Mouse (Mus musculus) lung, embryonic 14.5 days (tissue): ENCODE data around the gene Mamld1. TPM values are rescaled to one million over a fixed set of nuclear protein-coding genes. Genes with fewer than 3 reads are reported as not detected.

Experiments used
- ATAC-seq: fragments of 200-750 bp; cut with Nextera tagmentation; 2 replicates; pipeline ENCODE4 v1.8.0; 2017; ENCODE audit warnings: mild to moderate bottlenecking, moderate TSS enrichment, moderate library complexity; ENCODE audit not compliant: insufficient read depth
- DNase-seq: peaks from one replicate; pipeline ENCODE4 v3.0.0-alpha.2; 2015
- H3K27ac ChIP-seq: fragments of 300-500 bp; sonication (generic); 2 replicates; pipeline ENCODE4 v1.5.1; 2014; ENCODE audit warnings: low read depth, mild to moderate bottlenecking, moderate library complexity
- H3K27me3 ChIP-seq: fragments of 300-500 bp; sonication (generic); 2 replicates; pipeline ENCODE4 v1.6.1; 2014; ENCODE audit warnings: low read length, control low read depth; ENCODE audit not compliant: insufficient read depth
- H3K36me3 ChIP-seq: fragments of 300-500 bp; sonication (generic); 2 replicates; pipeline ENCODE4 v1.6.1; 2014; ENCODE audit warnings: control low read depth; ENCODE audit not compliant: insufficient read depth
- H3K4me1 ChIP-seq: fragments of 300-500 bp; sonication (generic); 2 replicates; pipeline ENCODE4 v1.6.1; 2014; ENCODE audit warnings: antibody characterized with exemption, control low read depth; ENCODE audit not compliant: insufficient read depth
- H3K4me2 ChIP-seq: fragments of 300-500 bp; sonication (generic); 2 replicates; pipeline ENCODE4 v1.6.1; 2014; ENCODE audit warnings: mild to moderate bottlenecking
- H3K4me3 ChIP-seq: fragments of 300-500 bp; sonication (generic); 2 replicates; pipeline ENCODE4 v1.5.1; 2014; ENCODE audit warnings: low read depth, low read length
- H3K9ac ChIP-seq: fragments of 300-500 bp; sonication (generic); 2 replicates; pipeline ENCODE4 v1.6.1; 2014
- H3K9me3 ChIP-seq: fragments of 300-500 bp; sonication (generic); 2 replicates; pipeline ENCODE4 v1.6.1; 2016; ENCODE audit warnings: low read depth, low read length, control low read depth
- CTCF ChIP-seq: IDR thresholded peaks from 2 replicates; pipeline ENCODE4 v1.5.1; 2016; ENCODE audit warnings: antibody characterized with exemption, low read depth
- WGBS: fragments of 180-500 bp; shearing (Covaris S2); extraction: QIAGEN DNeasy Blood & Tissue Kit; methylation state at CpG from one replicate; pipeline ENCODE4 v1.1.7; 2014; 5-methylcytosine and 5-hydroxymethylcytosine counted together
- polyA plus RNA-seq: library from polyadenylated mRNA; unstranded; fragments of >200 nt; fragmentation: Nextera tagmentation; extraction: Ambion mirVana; gene quantifications from 2 replicates; pipeline ENCODE4 v1.2.1, GENCODE M21; 2014

Mamld1 gene
- polyA plus RNA-seq, 1 experiment from 2014 or later: 6.4 TPM

DNA sequence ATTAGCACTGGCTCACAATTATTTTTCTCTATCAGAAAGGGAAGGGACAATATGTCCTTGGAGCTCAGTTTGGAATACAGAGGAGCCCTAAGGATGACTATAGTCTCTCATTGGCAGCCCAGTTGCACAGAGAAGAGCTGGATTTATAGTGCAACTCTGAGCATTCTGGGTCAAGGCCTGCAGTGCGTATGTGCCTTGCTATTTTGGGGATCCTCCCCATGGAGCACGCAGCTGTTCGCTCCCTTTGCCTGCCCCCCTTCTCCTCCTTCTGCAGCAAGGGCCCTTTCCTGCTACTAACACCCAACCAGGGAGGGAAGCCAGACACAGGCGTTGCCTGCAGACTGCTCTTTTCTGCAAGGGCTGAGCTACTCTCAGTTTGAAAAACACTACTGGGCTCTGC is 56.3 kb downstream of the Mamld1 start:
- no peak overlapping the region for H3K4me3 ChIP-seq
- no peak for ATAC-seq

DNA sequence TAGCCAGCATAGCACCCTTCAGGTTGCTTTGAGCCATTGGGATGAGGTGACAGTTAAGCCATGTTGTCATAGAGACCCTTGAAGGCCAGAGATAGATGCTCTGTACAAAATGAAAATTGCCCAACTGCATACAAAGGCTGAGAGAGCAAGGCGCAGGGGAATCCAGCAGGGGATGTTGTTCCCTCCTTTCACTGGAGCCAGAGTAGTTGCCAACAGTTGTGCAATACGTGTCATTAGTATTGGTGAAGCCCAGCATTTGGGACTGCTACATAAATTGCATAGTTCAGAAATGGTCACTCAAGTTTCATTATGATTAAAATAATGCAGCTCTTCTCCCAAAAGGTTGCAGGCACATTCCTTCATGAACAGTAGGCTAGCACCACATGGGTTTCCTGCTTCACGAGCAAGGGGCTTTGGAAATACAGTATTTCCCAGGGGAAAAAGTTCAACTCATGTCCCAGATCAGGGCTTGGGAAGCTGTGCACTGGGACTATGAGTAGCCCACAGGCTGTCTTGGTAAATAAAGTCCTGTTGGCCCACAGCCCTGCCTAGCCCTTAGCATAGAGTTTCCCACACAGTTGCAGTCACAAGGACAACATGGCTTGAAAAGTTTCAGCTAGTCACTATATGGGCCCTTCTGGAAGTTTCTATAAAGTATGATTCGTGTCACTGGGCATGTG is 58.1 kb downstream of the Mamld1 start:
- Histone ChIP-seq H3K36me3 (no peaks in the 10 kb centered on the region), H3K4me2 (no peak overlapping the region), H3K27ac (no peak overlapping the region), H3K27me3 (no peaks in the 10 kb centered on the region), H3K4me3 (no peak overlapping the region), H3K4me1 (no peaks in the 10 kb centered on the region), H3K9me3 (no peaks in the 10 kb centered on the region), H3K9ac (no peak overlapping the region)
- 79% methylated on average over 4 of the region's 4 CpGs for WGBS
- DNase-seq: no peak
- ATAC-seq: no peak
- no peak for TF ChIP-seq CTCF

More for the DNA sequence above, 56.3 kb downstream of the Mamld1 start:
- no peak for TF ChIP-seq CTCF
- Histone ChIP-seq H3K36me3 (no peaks in the 10 kb centered on the region), H3K4me2 (no peak overlapping the region), H3K4me1 (no peaks in the 10 kb centered on the region), H3K9ac (no peak overlapping the region), H3K27ac (no peak overlapping the region), H3K9me3 (no peaks in the 10 kb centered on the region), H3K27me3 (no peaks in the 10 kb centered on the region)
- DNase-seq: no peak
- WGBS: 70% methylated on average over 4 of the region's 4 CpGs

DNA sequence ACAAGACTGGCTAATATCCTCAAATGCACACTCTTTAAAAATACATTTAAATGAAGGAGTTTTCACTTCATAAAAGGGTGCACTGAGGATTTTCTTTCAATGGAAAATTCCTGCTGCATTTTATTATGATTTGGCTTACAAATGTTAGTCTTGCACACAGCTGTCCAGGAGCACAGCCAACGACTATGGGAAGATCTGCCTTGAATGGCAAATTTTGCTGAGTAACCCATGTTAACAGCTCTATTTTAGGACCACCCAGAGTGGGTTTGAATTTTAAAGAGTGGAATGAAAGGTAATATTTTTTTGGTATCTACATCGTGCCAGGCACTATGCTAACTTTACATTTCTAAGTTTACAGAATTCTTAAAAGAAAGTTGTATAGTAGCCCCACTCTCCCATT is 60.3 kb downstream of the Mamld1 start:
- no peak for DNase-seq
- Histone ChIP-seq H3K27me3 (no peaks in the 10 kb centered on the region), H3K4me2 (no peak overlapping the region), H3K4me1 (no peaks in the 10 kb centered on the region), H3K9ac (no peak overlapping the region), H3K4me3 (no peak overlapping the region), H3K27ac (no peak overlapping the region), H3K9me3 (no peaks in the 10 kb centered on the region), H3K36me3 (no peaks in the 10 kb centered on the region)
- 50% methylated on average over 2 of the region's 2 CpGs for WGBS
- ATAC-seq: no peak
- TF ChIP-seq CTCF: no peak

DNA sequence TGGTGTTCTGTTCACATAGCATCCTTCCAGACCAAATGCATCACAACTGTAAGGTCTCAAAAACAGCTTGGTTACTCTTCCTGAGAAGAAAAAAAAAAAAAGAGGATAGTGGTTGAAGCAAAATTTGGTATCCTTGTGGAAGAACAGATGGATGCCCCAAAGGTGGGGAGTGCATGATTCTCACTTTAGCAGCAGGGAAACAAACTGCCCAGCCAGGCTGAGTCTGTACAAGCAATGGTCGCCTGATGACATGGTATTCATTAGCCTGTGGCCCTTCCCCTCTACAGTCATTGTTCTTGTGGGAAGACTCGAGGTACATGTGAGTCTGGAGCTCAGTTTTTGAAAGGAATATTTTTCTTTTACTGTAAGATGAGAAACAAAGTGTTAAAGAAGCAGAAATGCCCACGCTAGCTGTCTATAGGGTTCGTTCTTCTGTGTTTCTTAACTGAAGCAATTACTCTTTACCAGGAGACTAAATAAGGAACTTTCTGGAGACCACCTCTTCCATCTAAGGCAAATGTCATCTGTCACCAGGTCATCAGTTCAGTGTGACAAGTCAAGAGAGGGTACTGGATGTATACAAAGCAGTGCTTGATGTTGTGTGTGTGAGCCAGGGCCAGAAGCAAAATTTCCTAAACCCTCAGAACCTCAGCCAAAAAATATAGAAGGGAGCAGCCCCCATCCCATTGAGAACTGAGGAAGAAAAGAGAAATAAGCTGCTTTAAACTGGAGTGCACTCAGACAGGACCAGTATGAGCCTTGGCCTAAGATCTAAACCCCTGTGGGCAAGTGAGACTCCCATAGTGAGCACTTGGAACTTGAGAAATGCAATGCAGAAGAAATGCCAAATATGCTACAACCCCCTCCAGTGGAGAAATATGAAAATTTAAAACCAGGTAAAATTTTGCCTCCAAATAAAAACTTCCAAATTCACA is 72.6 kb downstream of the Mamld1 start:
- TF ChIP-seq CTCF: no peak
- no peaks in the 10 kb centered on the region for H3K4me1 ChIP-seq
- no peak overlapping the region for H3K4me3 ChIP-seq
- ATAC-seq: peak; percentile 73
- WGBS: 50% methylated on average over 4 of the region's 4 CpGs
- H3K9me3 ChIP-seq: no peaks in the 10 kb centered on the region
- H3K36me3 ChIP-seq: no peaks in the 10 kb centered on the region
- H3K27me3 ChIP-seq: no peaks in the 10 kb centered on the region
- DNase-seq: peak; percentile 29
- H3K4me2 ChIP-seq: no peak overlapping the region
- no peak overlapping the region for H3K9ac ChIP-seq
- no peak overlapping the region for H3K27ac ChIP-seq

DNA sequence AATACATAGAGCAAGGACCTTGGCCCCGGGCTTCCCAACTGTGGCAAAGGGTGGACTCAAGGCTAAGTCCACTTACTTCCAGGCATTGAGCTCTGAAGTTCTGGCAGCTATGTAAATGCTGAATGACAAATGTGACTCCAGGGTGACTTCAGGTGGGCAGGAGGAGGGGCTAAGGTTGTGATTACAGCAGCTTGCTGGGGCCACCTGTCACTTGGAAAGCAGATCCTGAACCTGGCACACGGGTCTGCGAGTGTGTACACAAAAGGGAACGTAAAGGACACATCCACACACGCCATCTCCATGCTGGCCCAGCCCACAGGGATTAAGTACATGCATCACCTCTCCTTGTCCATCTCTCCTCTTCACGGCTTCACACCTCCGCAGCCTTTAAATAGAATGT is 75.0 kb downstream of the Mamld1 start:
- Histone ChIP-seq H3K27ac (no peak overlapping the region), H3K4me1 (no peaks in the 10 kb centered on the region), H3K27me3 (no peaks in the 10 kb centered on the region), H3K36me3 (no peaks in the 10 kb centered on the region), H3K4me3 (no peak overlapping the region), H3K4me2 (no peak overlapping the region), H3K9me3 (no peaks in the 10 kb centered on the region), H3K9ac (no peak overlapping the region)
- ATAC-seq: no peak
- no peak for TF ChIP-seq CTCF
- DNase-seq: no peak
- WGBS: 74% methylated on average over 7 of the region's 7 CpGs

DNA sequence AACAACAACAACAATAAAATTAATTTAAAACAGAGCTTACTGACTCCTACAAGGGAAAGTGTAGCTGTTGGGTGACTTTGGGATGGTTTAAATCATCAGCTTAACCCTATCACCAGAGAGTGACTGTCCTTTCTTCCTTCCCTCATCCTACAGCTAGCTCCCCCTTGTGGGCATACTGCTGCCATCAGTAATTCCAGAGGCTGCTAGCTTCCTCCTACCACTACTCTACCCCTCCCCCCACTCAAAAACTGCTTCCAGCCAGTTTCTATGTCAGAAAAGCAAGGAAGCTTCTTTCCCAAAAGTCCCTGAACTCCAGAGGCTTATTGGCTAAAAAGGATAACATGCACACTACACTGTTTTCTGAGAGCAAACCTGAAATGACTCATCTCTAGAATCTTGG is 81.4 kb downstream of the Mamld1 start:
- DNase-seq (peak; percentile 16), ATAC-seq (no peak)
- H3K4me3 ChIP-seq: no peak overlapping the region

DNA sequence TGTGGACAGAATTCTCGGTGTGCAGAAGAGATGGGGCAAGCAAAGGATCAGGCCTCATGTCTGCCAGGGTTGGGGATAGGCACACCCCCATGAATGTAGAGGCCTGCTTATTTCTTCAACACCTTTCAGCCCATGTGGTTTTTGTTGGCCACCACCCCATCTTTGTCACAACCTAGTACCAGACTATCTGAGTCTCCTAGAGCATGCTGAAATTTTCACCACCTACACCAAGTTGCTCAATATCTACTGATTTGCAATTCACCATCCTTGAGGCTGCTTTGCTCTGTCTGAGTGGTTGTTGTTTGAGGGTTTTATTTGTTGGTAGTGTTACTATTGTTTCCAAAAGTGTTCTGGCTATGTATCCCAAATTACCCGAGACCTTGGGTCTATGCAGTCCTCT is 91.3 kb downstream of the Mamld1 start:
- 82% methylated on average over 2 of the region's 2 CpGs for WGBS
- no peak for TF ChIP-seq CTCF
- H3K27me3 ChIP-seq: no peaks in the 10 kb centered on the region
- ATAC-seq (no peak), DNase-seq (no peak)
- no peak overlapping the region for H3K9ac ChIP-seq
- H3K4me1 ChIP-seq: no peaks in the 10 kb centered on the region
- no peak overlapping the region for H3K27ac ChIP-seq
- no peak overlapping the region for H3K4me3 ChIP-seq
- H3K4me2 ChIP-seq: no peak overlapping the region
- no peaks in the 10 kb centered on the region for H3K36me3 ChIP-seq
- no peaks in the 10 kb centered on the region for H3K9me3 ChIP-seq

More for the DNA sequence above, 81.4 kb downstream of the Mamld1 start:
- H3K9me3 ChIP-seq: no peaks in the 10 kb centered on the region
- no peaks in the 10 kb centered on the region for H3K27me3 ChIP-seq
- no peak overlapping the region for H3K27ac ChIP-seq
- H3K4me2 ChIP-seq: no peak overlapping the region
- H3K9ac ChIP-seq: no peak overlapping the region
- H3K36me3 ChIP-seq: no peaks in the 10 kb centered on the region
- TF ChIP-seq CTCF: peak; percentile 42
- H3K4me1 ChIP-seq: no peaks in the 10 kb centered on the region
